Mouse (Mus musculus) lung, postnatal 0 days (tissue): ENCODE results near the gene Taf12.

Experiments
- CTCF ChIP-seq: IDR thresholded peaks from 2 replicates; pipeline ENCODE4 v1.5.1; 2016; ENCODE audit warnings: antibody characterized with exemption, mild to moderate bottlenecking
- EP300 ChIP-seq: IDR thresholded peaks from 2 replicates; pipeline ENCODE4 v1.6.1; 2016; ENCODE audit warnings: antibody characterized with exemption, mild to moderate bottlenecking, control low read depth

- TF ChIP-seq CTCF (no peak), EP300 (no peak)
These were observed 1.0 kb upstream of the Taf12 start for GRCm38 (mm10) chr4:132273166-132273565.
